Mouse (Mus musculus) adrenal gland, adult 18-20 months (tissue): ENCODE measurements around the gene Gadd45a. TPM values are rescaled to one million over a fixed set of nuclear protein-coding genes. Genes with fewer than 3 reads are reported as not detected.
"Not testable (repeated sequence)": the region's sequence is repeated elsewhere in the genome, so short reads cannot be mapped to it uniquely, and the experiment has no call there.

ENCODE experiments used
- DNase-seq, 2 experiments: peaks; one replicate each; pipeline ENCODE4 v3.0.0; 2021 to 2022; ENCODE audit warnings: low spot score in 2 of 2
- total RNA-seq, 2 experiments: library from RNA; stranded (reverse); gene quantifications; 1 replicate in 1 of 2; 2 replicates in 1 of 2; pipeline ENCODE4 v1.2.3; 2021

The Gadd45a gene
- total RNA-seq, 2 experiments from 2014 or later = 10.6 to 27.8 TPM

DNA sequence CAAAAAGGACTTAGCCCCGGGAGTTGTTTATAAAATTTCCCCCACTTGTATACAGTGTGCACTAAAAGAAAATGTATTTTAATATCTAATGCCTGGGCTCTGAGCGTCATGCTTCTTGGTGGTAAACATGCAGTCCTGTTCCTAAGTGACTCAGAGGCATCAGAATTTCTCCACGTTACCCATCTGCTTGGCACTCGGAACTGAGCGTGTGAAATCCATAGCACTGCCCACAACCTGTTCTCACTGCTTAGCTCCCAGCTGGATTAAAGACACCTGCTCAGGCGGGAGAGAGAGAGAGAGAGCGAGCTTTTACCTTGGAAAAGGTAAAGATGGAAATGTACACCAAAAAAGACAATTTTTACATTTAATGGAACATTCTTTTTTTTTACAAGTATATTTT is 18.3 kb downstream of the Gadd45a start:
- DNase-seq = not testable (repeated sequence)

DNA sequence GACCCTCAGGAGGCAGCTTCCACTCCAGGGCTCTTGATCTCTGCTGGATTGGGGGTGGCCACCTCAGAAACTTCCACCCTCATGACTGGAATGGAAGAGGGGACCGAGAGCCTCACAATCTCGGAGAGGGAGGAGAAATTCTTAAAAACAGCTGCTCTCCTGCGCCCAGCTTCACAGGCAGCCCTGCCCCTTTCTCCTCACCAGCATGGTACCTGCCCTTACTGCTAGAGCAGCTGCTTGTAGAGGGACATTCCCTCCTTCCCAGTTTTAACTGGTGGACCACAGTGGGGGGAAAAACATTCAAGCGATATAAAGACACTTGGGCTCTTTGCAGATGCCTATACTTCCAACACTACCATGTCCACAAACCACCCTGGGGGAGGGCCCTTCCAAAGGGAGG is 18.9 kb downstream of the Gadd45a start:
- no peak for DNase-seq

DNA sequence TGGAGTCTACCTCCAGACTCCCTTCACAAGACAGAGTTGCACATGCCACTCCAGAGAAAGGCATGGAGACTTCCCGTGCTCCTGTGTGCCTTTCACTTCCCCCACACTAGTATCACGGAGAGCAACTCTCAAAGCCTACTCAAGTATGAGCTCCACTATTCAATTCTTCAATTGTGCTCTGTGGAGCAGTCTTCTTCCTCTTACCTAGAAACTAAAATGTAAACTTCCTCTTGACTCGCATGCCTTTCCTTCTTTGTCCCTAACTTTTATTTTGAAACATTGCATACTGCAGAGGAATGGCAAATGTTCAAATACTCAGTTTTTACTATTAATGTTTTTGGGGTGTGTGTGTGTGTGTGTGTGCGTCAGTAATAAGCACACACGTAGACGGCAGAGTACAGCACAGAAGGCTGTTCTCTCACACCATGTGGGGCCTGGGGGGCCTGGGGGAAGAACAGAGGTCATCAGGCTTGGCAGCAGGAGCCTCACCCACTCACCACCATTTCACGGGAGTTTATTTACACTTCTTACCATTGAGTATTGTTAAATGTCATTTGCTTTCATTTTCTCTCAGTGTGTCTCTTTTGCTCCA is 20.6 kb downstream of the Gadd45a start:
- no peak for DNase-seq

GRCm38 (mm10) chr6:67015739-67016519 is 21.3 kb downstream of the Gadd45a start:
- no peak for DNase-seq

- DNase-seq = no peak
Measured at GRCm38 (mm10) chr6:67014679-67015075, 22.6 kb downstream of the Gadd45a start.

DNA sequence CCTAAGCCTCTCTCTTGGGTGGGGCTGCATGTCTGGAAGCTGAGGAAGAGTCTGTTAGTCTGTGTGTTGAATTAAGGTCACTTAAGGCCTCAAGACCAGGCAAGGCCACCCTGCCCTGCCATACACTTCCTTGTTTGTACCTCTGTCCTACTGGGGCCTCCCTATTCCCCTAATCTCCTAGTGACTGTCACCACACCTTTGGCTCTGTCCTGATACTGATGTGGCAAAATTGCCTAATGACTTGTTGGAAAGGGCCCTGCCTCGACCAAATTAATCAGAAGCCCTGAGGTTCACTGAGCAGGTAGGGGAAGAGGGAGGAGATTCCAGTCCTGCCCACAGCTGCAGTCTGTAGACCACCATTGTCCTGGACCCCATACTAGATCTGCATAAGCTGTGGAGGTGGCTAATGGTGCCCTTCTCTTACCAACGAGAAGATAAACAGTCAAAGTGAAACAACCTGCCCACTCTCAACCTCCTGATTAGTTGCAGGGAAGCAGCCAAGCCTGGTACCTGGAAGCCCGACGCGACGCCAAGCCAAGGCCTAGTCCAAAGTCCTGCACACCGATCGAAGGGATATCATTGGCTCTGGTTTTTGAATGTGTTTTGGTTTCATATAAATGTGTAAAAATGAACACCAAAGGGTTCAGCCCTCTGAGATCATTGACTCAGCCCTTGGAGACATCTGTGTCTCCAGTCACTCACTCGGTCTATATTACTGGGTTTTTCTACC is 23.1 kb downstream of the Gadd45a start:
- no peak for DNase-seq

DNA sequence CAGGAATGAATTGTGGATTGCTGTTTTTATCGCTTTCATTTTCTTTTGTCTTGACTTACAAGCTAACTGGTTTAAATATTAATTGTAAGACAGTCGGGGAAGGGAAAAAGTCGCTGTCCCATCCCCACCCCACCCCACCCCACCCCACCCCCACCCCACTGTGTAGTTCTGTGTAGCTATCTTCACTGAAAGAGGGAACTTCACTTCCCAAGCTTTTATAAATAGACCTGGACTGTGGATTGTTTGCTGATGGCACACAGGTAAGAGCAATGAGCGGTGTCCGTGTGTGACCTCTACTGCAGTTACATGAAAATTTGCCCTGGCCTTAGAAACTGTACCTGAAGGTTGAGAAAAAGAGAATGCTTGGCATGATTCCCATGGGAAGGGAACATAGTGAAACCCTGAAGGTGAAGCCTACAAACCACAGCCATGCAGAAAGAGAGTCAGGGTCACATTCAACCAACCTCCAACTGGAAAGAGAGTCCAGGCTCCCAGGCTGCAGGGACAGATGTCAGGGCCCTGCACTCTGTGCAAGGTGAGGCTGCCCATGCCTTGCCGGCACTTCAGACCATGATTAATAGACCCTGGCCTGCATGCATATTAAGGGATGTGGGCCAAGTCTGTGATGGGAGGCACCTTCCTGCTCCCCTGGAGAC is 23.8 kb downstream of the Gadd45a start:
- no peak for DNase-seq

GRCm38 (mm10) chr6:67011217-67011518 is 26.1 kb downstream of the Gadd45a start:
- DNase-seq = no peak

- no peak for DNase-seq
Measured at GRCm38 (mm10) chr6:67010370-67011216, 26.7 kb downstream of the Gadd45a start.

GRCm38 (mm10) chr6:67009888-67010287 is 27.4 kb downstream of the Gadd45a start:
- no peak for DNase-seq

GRCm38 (mm10) chr6:66999800-67000199 is 37.5 kb downstream of the Gadd45a start:
- DNase-seq = no peak

DNA sequence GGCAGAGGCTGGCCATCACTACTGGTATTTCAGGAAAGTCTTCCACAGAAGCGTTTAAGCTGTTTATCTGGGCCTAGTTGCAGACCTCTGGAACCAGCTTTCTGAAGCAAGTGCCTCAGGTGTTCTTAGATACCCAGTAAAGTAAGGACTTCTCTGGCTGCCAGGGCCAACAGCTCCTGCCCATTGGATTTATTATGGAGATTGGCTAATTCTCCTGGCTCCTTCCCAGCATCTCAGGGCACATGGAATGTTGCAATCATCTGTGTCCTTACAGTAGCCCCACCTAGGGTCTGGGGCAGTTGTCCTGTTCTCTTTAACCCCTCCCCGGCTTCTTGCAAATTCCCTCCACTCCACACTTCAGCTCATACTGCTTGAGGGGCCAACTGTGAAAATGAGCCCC is 38.6 kb downstream of the Gadd45a start:
- DNase-seq = peak in 1 of 2 experiments; percentile 37

GRCm38 (mm10) chr6:66996257-66996656 is 41.0 kb downstream of the Gadd45a start:
- DNase-seq = no peak

DNA sequence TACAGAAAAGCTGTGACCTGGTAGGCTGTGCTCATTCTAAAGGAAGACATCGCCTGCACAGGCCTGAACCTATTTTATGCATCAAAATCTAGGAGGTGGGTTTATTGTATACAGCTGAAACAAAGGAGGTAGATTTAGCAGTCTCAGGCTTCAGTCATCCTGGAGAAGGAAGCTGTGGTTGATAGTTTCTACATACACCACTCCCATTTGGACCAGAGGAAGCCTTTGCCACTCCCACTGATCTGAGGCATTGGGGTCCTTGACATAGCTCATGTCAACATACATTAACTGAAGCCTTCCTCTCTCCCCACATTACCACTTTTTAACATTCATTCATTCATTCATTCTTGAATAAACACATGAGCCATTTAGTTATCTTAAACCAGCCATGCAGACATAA is 41.4 kb downstream of the Gadd45a start:
- no peak for DNase-seq

DNA sequence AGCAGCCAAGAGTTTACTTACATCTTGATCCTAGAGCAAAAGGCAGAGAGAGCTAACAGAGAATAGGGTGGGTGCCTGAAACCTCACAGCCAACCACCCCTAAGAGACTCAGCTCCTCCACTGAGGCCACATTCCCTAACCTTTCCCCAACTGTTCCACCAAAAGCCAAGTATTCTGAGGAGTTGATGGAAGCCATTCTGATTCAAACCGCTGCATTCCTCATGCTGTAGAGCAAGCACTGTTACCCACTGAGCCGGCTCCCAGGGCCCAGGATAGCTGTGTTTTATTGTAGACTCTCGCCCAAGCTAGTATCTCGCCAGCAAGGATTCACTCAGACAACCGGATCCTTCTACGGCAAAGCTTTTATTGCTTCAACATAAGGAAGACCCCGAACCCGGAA is 42.3 kb downstream of the Gadd45a start:
- no peak for DNase-seq

GRCm38 (mm10) chr6:66992786-66993185 is 44.5 kb downstream of the Gadd45a start:
- DNase-seq = no peak

GRCm38 (mm10) chr6:66992232-66992631 is 45.0 kb downstream of the Gadd45a start:
- DNase-seq = no peak

- no peak for DNase-seq
Measured at GRCm38 (mm10) chr6:66989518-66989917, 47.7 kb downstream of the Gadd45a start.

GRCm38 (mm10) chr6:66989037-66989436 is 48.2 kb downstream of the Gadd45a start:
- DNase-seq = no peak

DNA sequence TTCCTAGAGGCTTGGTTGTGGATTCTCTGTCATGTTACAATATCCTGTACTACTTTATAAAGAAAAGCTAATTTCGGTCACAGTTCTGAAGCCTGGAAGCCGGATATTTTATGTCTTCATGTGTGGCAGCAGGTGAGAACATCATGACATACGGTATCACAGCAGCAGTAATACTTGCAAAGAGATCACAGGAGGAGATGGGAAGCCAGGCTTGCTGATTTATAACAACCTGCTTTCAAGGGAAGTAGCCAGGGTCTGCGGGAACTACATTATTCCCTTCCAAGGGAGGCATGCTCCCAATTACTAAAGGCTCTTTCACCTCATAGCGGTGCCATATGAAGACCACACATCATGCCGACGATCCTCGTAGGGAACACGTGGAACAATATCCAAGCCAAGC is 48.9 kb downstream of the Gadd45a start:
- DNase-seq = no peak

- DNase-seq = no peak
Measured at GRCm38 (mm10) chr6:66987643-66988042, 49.6 kb downstream of the Gadd45a start.
